Mouse (Mus musculus) hindbrain, embryonic 16.5 days (tissue): ENCODE results near the gene Tmem210. TPM values are rescaled to one million over a fixed set of nuclear protein-coding genes. Genes with fewer than 3 reads are reported as not detected.
"Not testable (repeated sequence)": the region's sequence is repeated elsewhere in the genome, so short reads cannot be mapped to it uniquely, and the experiment has no call there.

Experiments
- ATAC-seq: fragments of 200-750 bp; cut with Nextera tagmentation; 2 replicates; pipeline ENCODE4 v1.8.0; 2017; ENCODE audit warnings: moderate TSS enrichment, moderate library complexity
- H3K27ac ChIP-seq: fragments of 300-500 bp; sonication (generic); 2 replicates; pipeline ENCODE4 v1.5.1; 2014; ENCODE audit warnings: low read depth, mild to moderate bottlenecking, control low read depth, low read length, moderate library complexity
- H3K27me3 ChIP-seq: fragments of 300-500 bp; sonication (generic); replicated peaks from 2 replicates; pipeline ENCODE4 v1.6.1; 2014; ENCODE audit warnings: low read length; ENCODE audit not compliant: control insufficient read depth, insufficient read depth
- H3K36me3 ChIP-seq: fragments of 300-500 bp; sonication (generic); 2 replicates; pipeline ENCODE4 v1.6.1; 2014; ENCODE audit warnings: mild to moderate bottlenecking, low read length, moderate library complexity, mixed read lengths; ENCODE audit not compliant: control insufficient read depth, insufficient read depth
- H3K4me1 ChIP-seq: fragments of 300-500 bp; sonication (generic); 2 replicates; pipeline ENCODE4 v1.6.1; 2014; ENCODE audit warnings: low read depth, low read length; ENCODE audit not compliant: control insufficient read depth, insufficient read depth
- H3K4me2 ChIP-seq: fragments of 300-500 bp; sonication (generic); 2 replicates; pipeline ENCODE4 v1.6.1; 2014; ENCODE audit warnings: mild to moderate bottlenecking, low read length, control low read depth, moderate library complexity
- H3K4me3 ChIP-seq: fragments of 300-500 bp; sonication (generic); 2 replicates; pipeline ENCODE4 v1.5.1; 2014; ENCODE audit warnings: mild to moderate bottlenecking, low read length, control low read depth, moderate library complexity
- H3K9ac ChIP-seq: fragments of 300-500 bp; sonication (generic); 2 replicates; pipeline ENCODE4 v1.6.1; 2014; ENCODE audit warnings: low read depth, mild to moderate bottlenecking, control low read depth, low read length, moderate library complexity
- H3K9me3 ChIP-seq: fragments of 300-500 bp; sonication (generic); 2 replicates; pipeline ENCODE4 v1.6.1; 2014; ENCODE audit warnings: mild to moderate bottlenecking, low read length, moderate library complexity; ENCODE audit not compliant: control insufficient read depth
- WGBS: fragments of 180-500 bp; shearing (Covaris S2); extraction: QIAGEN DNeasy Blood & Tissue Kit; methylation state at CpG from one replicate; pipeline ENCODE4 v1.1.7; 2014; 5-methylcytosine and 5-hydroxymethylcytosine counted together
- polyA plus RNA-seq: library from polyadenylated mRNA; unstranded; fragments of >200 nt; fragmentation: Nextera tagmentation; extraction: Ambion mirVana; gene quantifications from 2 replicates; pipeline ENCODE4 v1.2.1, GENCODE M21; 2015

Gene Tmem210
- polyA plus RNA-seq, 1 experiment from 2014 or later, result not detected

GRCm38 (mm10) chr2:25246183-25247072 lies 41.5 kb upstream of the Tmem210 start, which contains the start of gene AL732309.1:
Gene AL732309.1, minus strand, starts transcription at chr2:25246863.
- Histone ChIP-seq H3K9ac (no peak within 1 kb of the TSS), H3K4me2 (no peak within 1 kb of the TSS), H3K9me3 (no peaks in the 10 kb centered on the region), H3K4me1 (peaks cover 16% of the 10 kb centered on the region), H3K36me3 (peaks cover 12% of the 10 kb centered on the region), H3K4me3 (no peak within 1 kb of the TSS), H3K27ac (no peak within 1 kb of the TSS), H3K27me3 (no peaks in the 10 kb centered on the region)
- WGBS, result 86% methylated on average over 10 of the region's 10 CpGs
- no peak for ATAC-seq

- Histone ChIP-seq H3K4me3 (no peak overlapping the region), H3K27me3 (no peaks in the 10 kb centered on the region), H3K9me3 (no peaks in the 10 kb centered on the region), H3K36me3 (peaks cover 2% of the 10 kb centered on the region; the same call in 1 of the 2 replicates), H3K27ac (no peak overlapping the region), H3K4me2 (no peak overlapping the region), H3K4me1 (peaks cover 19% of the 10 kb centered on the region), H3K9ac (no peak overlapping the region)
- WGBS, result 91% methylated on average over 1 of the region's 1 CpGs
- ATAC-seq, result no peak
These were observed 35.6 kb upstream of the Tmem210 start for GRCm38 (mm10) chr2:25252331-25252730.

GRCm38 (mm10) chr2:25255284-25255779 lies 32.6 kb upstream of the Tmem210 start, which contains the start of gene Tmem203:
Gene Tmem203, plus strand, starts transcription at chr2:25255439.
- H3K9ac ChIP-seq, result peak within 1 kb of the TSS; percentile 97
- peaks cover 2% of the 10 kb centered on the region; the same call in 1 of the 2 replicates for H3K36me3 ChIP-seq
- peak within 1 kb of the TSS; percentile 96 for H3K4me2 ChIP-seq
- no peaks in the 10 kb centered on the region for H3K9me3 ChIP-seq
- H3K4me3 ChIP-seq, result peak within 1 kb of the TSS; percentile 99
- peak; percentile 91 for ATAC-seq
- no peaks in the 10 kb centered on the region for H3K27me3 ChIP-seq
- WGBS, result 0% methylated on average over 39 of the region's 39 CpGs
- peaks cover 19% of the 10 kb centered on the region for H3K4me1 ChIP-seq
- H3K27ac ChIP-seq, result peak within 1 kb of the TSS; percentile 86

- WGBS, result 56% methylated on average over 11 of the region's 12 CpGs
- H3K27me3 ChIP-seq, result not testable (repeated sequence)
These were observed 31.4 kb upstream of the Tmem210 start for GRCm38 (mm10) chr2:25256443-25257109.

GRCm38 (mm10) chr2:25257250-25257649 lies 30.7 kb upstream of the Tmem210 start:
- not testable (repeated sequence) for ATAC-seq, H3K27ac ChIP-seq, H3K27me3 ChIP-seq, H3K4me2 ChIP-seq, H3K9me3 ChIP-seq, H3K36me3 ChIP-seq, H3K9ac ChIP-seq, H3K4me3 ChIP-seq
- 91% methylated on average over 5 of the region's 5 CpGs for WGBS
- H3K4me1 ChIP-seq, result peaks cover 19% of the 10 kb centered on the region

More at GRCm38 (mm10) chr2:25256443-25257109, 31.4 kb upstream of the Tmem210 start:
- H3K9ac ChIP-seq, H3K36me3 ChIP-seq, ATAC-seq, H3K9me3 ChIP-seq, H3K27ac ChIP-seq: not testable (repeated sequence)
- Histone ChIP-seq H3K4me3 (peak overlapping the region; percentile 99), H3K4me2 (peak overlapping the region; percentile 96), H3K4me1 (peaks cover 19% of the 10 kb centered on the region)

- ATAC-seq, result no peak
- H3K9ac ChIP-seq, result no peak overlapping the region
- H3K36me3 ChIP-seq, result no peaks in the 10 kb centered on the region
- no peaks in the 10 kb centered on the region for H3K27me3 ChIP-seq
- H3K4me2 ChIP-seq, result no peak overlapping the region
- H3K4me3 ChIP-seq, result no peak overlapping the region
- WGBS, result 44% methylated on average over 2 of the region's 2 CpGs
- H3K4me1 ChIP-seq, result peaks cover 27% of the 10 kb centered on the region
- H3K27ac ChIP-seq, result no peak overlapping the region
- no peaks in the 10 kb centered on the region for H3K9me3 ChIP-seq
These were observed 29.1 kb upstream of the Tmem210 start for GRCm38 (mm10) chr2:25258887-25259286.

GRCm38 (mm10) chr2:25261870-25262269 lies 26.1 kb upstream of the Tmem210 start:
- Histone ChIP-seq H3K4me3 (peak overlapping the region; percentile 83), H3K9me3 (no peaks in the 10 kb centered on the region), H3K27me3 (no peaks in the 10 kb centered on the region; the same call in 1 of the 2 replicates), H3K9ac (peak overlapping the region; percentile 46; the same call in 1 of the 2 replicates), H3K36me3 (no peaks in the 10 kb centered on the region), H3K4me2 (peak overlapping the region; percentile 99), H3K4me1 (peaks cover 41% of the 10 kb centered on the region), H3K27ac (peak overlapping the region; percentile 62)
- 43% methylated on average over 10 of the region's 12 CpGs for WGBS
- ATAC-seq, result no peak

- Histone ChIP-seq H3K9me3 (no peaks in the 10 kb centered on the region), H3K36me3 (no peaks in the 10 kb centered on the region), H3K27me3 (no peaks in the 10 kb centered on the region; the same call in 1 of the 2 replicates), H3K9ac (peak within 1 kb of the TSS; percentile 83), H3K4me2 (peak within 1 kb of the TSS; percentile 99), H3K4me3 (peak within 1 kb of the TSS; percentile 83), H3K4me1 (peaks cover 43% of the 10 kb centered on the region), H3K27ac (peak within 1 kb of the TSS; percentile 85)
- under 1% methylated on average over 32 of the region's 39 CpGs for WGBS
- ATAC-seq, result peak; percentile 98
These were observed 25.6 kb upstream of the Tmem210 start, which contains the start of gene Tprn for GRCm38 (mm10) chr2:25262291-25262767. Gene Tprn, plus strand, starts transcription at chr2:25262618.
